Mouse (Mus musculus) CH12.LX (cell line): ENCODE data around the gene Nt5c3.

Experiments
- CHD1 ChIP-seq: IDR thresholded peaks from 2 replicates; pipeline ENCODE4 v1.6.1; 2012; ENCODE audit warnings: low read depth, low read length, improper control_type of control experiment, inconsistent platforms
- CTCF ChIP-seq, 2 experiments: IDR thresholded peaks in 1 of 2; conservative IDR thresholded peaks in 1 of 2; 2 replicates each; pipeline ENCODE4 v1.5.1; 2011 to 2012; ENCODE audit warnings: low read depth in 2 of 2, low read length in 2 of 2, improper control_type of control experiment in 1 of 2, inconsistent platforms in 1 of 2, mild to moderate bottlenecking in 1 of 2, moderate library complexity in 1 of 2
- E2F4 ChIP-seq: IDR thresholded peaks from 2 replicates; pipeline ENCODE4 v1.6.1; 2011; ENCODE audit warnings: low read depth, low read length, improper control_type of control experiment; ENCODE audit not compliant: insufficient replicate concordance
- EP300 ChIP-seq: IDR thresholded peaks from 2 replicates; pipeline ENCODE4 v1.6.1; 2011; ENCODE audit warnings: low read length, improper control_type of control experiment
- GABPA ChIP-seq: IDR thresholded peaks from 2 replicates; pipeline ENCODE4 v1.6.1; 2012; ENCODE audit warnings: low read depth, low read length, improper control_type of control experiment, inconsistent platforms; ENCODE audit not compliant: insufficient replicate concordance
- KAT2A ChIP-seq: IDR thresholded peaks from 2 replicates; pipeline ENCODE4 v1.6.1; 2012; ENCODE audit warnings: low read length, improper control_type of control experiment, inconsistent platforms; ENCODE audit not compliant: insufficient replicate concordance
- POLR2A ChIP-seq: IDR thresholded peaks from 2 replicates; pipeline ENCODE4 v1.6.1; 2011; ENCODE audit warnings: low read depth, mild to moderate bottlenecking, improper control_type of control experiment, low read length
- SMC3 ChIP-seq: IDR thresholded peaks from 2 replicates; pipeline ENCODE4 v1.6.1; 2011; ENCODE audit warnings: low read depth, low read length, improper control_type of control experiment
- UBTF ChIP-seq: IDR thresholded peaks from 2 replicates; pipeline ENCODE4 v1.6.1; 2012; ENCODE audit warnings: low read depth, mild to moderate bottlenecking, inconsistent platforms, low read length, improper control_type of control experiment, moderate library complexity

DNA sequence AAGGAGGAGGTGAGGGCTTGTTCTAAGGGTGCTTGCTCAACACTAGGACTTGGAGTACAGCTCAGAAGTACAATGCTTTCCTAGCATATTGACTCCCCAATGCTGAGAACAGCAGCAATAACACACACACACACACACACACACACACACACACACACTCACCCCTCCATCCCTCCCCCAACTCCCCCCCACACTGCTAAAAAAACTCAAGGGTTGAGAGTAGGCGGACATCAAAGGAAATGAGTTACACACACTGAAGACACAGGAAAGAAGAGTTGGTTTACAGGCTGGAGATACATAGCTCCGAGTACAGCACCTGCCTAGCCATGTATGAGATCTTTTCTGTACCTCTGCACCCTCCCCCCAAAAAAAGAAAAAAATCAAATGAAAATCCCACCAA is 7.5 kb downstream of the Nt5c3 start:
- no peak for TF ChIP-seq CTCF (conservative IDR thresholded peaks at IDR 0.05 in 1 of 2, IDR thresholded peaks at IDR 0.05 in 1 of 2; ENCODE audit: low read depth in 2 of 2, low read length in 2 of 2)
- TF ChIP-seq UBTF, result no peak
- no peak for TF ChIP-seq EP300
- TF ChIP-seq POLR2A, result no peak
- no peak for TF ChIP-seq KAT2A
- no peak for TF ChIP-seq GABPA
- TF ChIP-seq SMC3, result no peak
- no peak for TF ChIP-seq CHD1
- no peak for TF ChIP-seq E2F4
